Mouse (Mus musculus) hindbrain, embryonic 16.5 days (tissue): ENCODE measurements around the gene Gse1. TPM values are rescaled to one million over a fixed set of nuclear protein-coding genes. Genes with fewer than 3 reads are reported as not detected.

ENCODE experiments used
- ATAC-seq: fragments of 200-750 bp; cut with Nextera tagmentation; 2 replicates; pipeline ENCODE4 v1.8.0; 2017; ENCODE audit warnings: moderate TSS enrichment, moderate library complexity
- H3K27ac ChIP-seq: fragments of 300-500 bp; sonication (generic); 2 replicates; pipeline ENCODE4 v1.5.1; 2014; ENCODE audit warnings: low read depth, mild to moderate bottlenecking, control low read depth, low read length, moderate library complexity
- H3K27me3 ChIP-seq: fragments of 300-500 bp; sonication (generic); replicated peaks from 2 replicates; pipeline ENCODE4 v1.6.1; 2014; ENCODE audit warnings: low read length; ENCODE audit not compliant: control insufficient read depth, insufficient read depth
- H3K36me3 ChIP-seq: fragments of 300-500 bp; sonication (generic); 2 replicates; pipeline ENCODE4 v1.6.1; 2014; ENCODE audit warnings: mild to moderate bottlenecking, low read length, moderate library complexity, mixed read lengths; ENCODE audit not compliant: control insufficient read depth, insufficient read depth
- H3K4me1 ChIP-seq: fragments of 300-500 bp; sonication (generic); 2 replicates; pipeline ENCODE4 v1.6.1; 2014; ENCODE audit warnings: low read depth, low read length; ENCODE audit not compliant: control insufficient read depth, insufficient read depth
- H3K4me2 ChIP-seq: fragments of 300-500 bp; sonication (generic); 2 replicates; pipeline ENCODE4 v1.6.1; 2014; ENCODE audit warnings: mild to moderate bottlenecking, low read length, control low read depth, moderate library complexity
- H3K4me3 ChIP-seq: fragments of 300-500 bp; sonication (generic); 2 replicates; pipeline ENCODE4 v1.5.1; 2014; ENCODE audit warnings: mild to moderate bottlenecking, low read length, control low read depth, moderate library complexity
- H3K9ac ChIP-seq: fragments of 300-500 bp; sonication (generic); 2 replicates; pipeline ENCODE4 v1.6.1; 2014; ENCODE audit warnings: low read depth, mild to moderate bottlenecking, control low read depth, low read length, moderate library complexity
- H3K9me3 ChIP-seq: fragments of 300-500 bp; sonication (generic); 2 replicates; pipeline ENCODE4 v1.6.1; 2014; ENCODE audit warnings: mild to moderate bottlenecking, low read length, moderate library complexity; ENCODE audit not compliant: control insufficient read depth
- WGBS: fragments of 180-500 bp; shearing (Covaris S2); extraction: QIAGEN DNeasy Blood & Tissue Kit; methylation state at CpG from one replicate; pipeline ENCODE4 v1.1.7; 2014; 5-methylcytosine and 5-hydroxymethylcytosine counted together
- polyA plus RNA-seq: library from polyadenylated mRNA; unstranded; fragments of >200 nt; fragmentation: Nextera tagmentation; extraction: Ambion mirVana; gene quantifications from 2 replicates; pipeline ENCODE4 v1.2.1, GENCODE M21; 2015

The Gse1 gene
- polyA plus RNA-seq, 1 experiment from 2014 or later, result 10.7 TPM

GRCm38 (mm10) chr8:120378306-120378705 lies 150.1 kb downstream of the Gse1 start:
- ATAC-seq, result no peak
- WGBS, result 37% methylated on average over 15 of the region's 16 CpGs
- no peaks in the 10 kb centered on the region for H3K36me3 ChIP-seq
- H3K27me3 ChIP-seq, result no peaks in the 10 kb centered on the region; the same call in 1 of the 2 replicates
- no peaks in the 10 kb centered on the region for H3K9me3 ChIP-seq
- H3K27ac ChIP-seq, result no peak overlapping the region
- H3K4me2 ChIP-seq, result no peak overlapping the region
- no peak overlapping the region for H3K4me3 ChIP-seq
- peaks cover 57% of the 10 kb centered on the region for H3K4me1 ChIP-seq
- H3K9ac ChIP-seq, result no peak overlapping the region

GRCm38 (mm10) chr8:120379015-120379414 lies 150.8 kb downstream of the Gse1 start:
- no peak overlapping the region for H3K4me2 ChIP-seq
- H3K27me3 ChIP-seq, result no peaks in the 10 kb centered on the region; the same call in 1 of the 2 replicates
- H3K4me1 ChIP-seq, result peaks cover 61% of the 10 kb centered on the region
- no peaks in the 10 kb centered on the region for H3K36me3 ChIP-seq
- no peak overlapping the region for H3K9ac ChIP-seq
- ATAC-seq, result no peak
- H3K9me3 ChIP-seq, result no peaks in the 10 kb centered on the region
- H3K4me3 ChIP-seq, result no peak overlapping the region
- 42% methylated on average over 3 of the region's 3 CpGs for WGBS
- H3K27ac ChIP-seq, result no peak overlapping the region

- no peak overlapping the region for H3K4me3 ChIP-seq
- peaks cover 50% of the 10 kb centered on the region for H3K4me1 ChIP-seq
- whole genome bisulfite sequencing, result 29% methylated on average over 4 of the region's 4 CpGs
- H3K9me3 ChIP-seq, result no peaks in the 10 kb centered on the region
- ATAC-seq, result no peak
- no peaks in the 10 kb centered on the region; the same call in 1 of the 2 replicates for H3K27me3 ChIP-seq
- H3K4me2 ChIP-seq, result no peak overlapping the region
- no peaks in the 10 kb centered on the region for H3K36me3 ChIP-seq
- H3K9ac ChIP-seq, result peak overlapping the region; percentile 31; the same call in 1 of the 2 replicates
- H3K27ac ChIP-seq, result peak overlapping the region; percentile 59
Measured at GRCm38 (mm10) chr8:120381865-120382264, 153.6 kb downstream of the Gse1 start.

GRCm38 (mm10) chr8:120382436-120383203 lies 154.4 kb downstream of the Gse1 start:
- peak overlapping the region; percentile 59 for H3K27ac ChIP-seq
- ATAC-seq, result peak; percentile 95
- WGBS, result 28% methylated on average over 14 of the region's 19 CpGs
- no peaks in the 10 kb centered on the region for H3K9me3 ChIP-seq
- H3K4me1 ChIP-seq, result peaks cover 45% of the 10 kb centered on the region
- no peak overlapping the region for H3K4me3 ChIP-seq
- peak overlapping the region; percentile 22; the same call in 1 of the 2 replicates for H3K9ac ChIP-seq
- H3K27me3 ChIP-seq, result no peaks in the 10 kb centered on the region; the same call in 1 of the 2 replicates
- H3K36me3 ChIP-seq, result no peaks in the 10 kb centered on the region
- no peak overlapping the region for H3K4me2 ChIP-seq

GRCm38 (mm10) chr8:120383204-120383560 lies 154.9 kb downstream of the Gse1 start:
- no peak overlapping the region for H3K4me3 ChIP-seq
- 68% methylated on average over 6 of the region's 6 CpGs for WGBS
- H3K4me2 ChIP-seq, result no peak overlapping the region
- H3K27me3 ChIP-seq, result no peaks in the 10 kb centered on the region; the same call in 1 of the 2 replicates
- no peaks in the 10 kb centered on the region for H3K36me3 ChIP-seq
- H3K27ac ChIP-seq, result peak overlapping the region; percentile 59
- H3K9ac ChIP-seq, result peak overlapping the region; percentile 15; the same call in 1 of the 2 replicates
- H3K4me1 ChIP-seq, result peaks cover 43% of the 10 kb centered on the region
- H3K9me3 ChIP-seq, result no peaks in the 10 kb centered on the region
- no peak; the same call in 1 of the 2 replicates for ATAC-seq

GRCm38 (mm10) chr8:120383713-120384112 lies 155.5 kb downstream of the Gse1 start:
- Histone ChIP-seq H3K4me3 (no peak overlapping the region), H3K9me3 (no peaks in the 10 kb centered on the region), H3K4me1 (peaks cover 42% of the 10 kb centered on the region), H3K9ac (no peak overlapping the region), H3K4me2 (no peak overlapping the region), H3K27ac (peak overlapping the region; percentile 59), H3K36me3 (no peaks in the 10 kb centered on the region), H3K27me3 (no peaks in the 10 kb centered on the region; the same call in 1 of the 2 replicates)
- 46% methylated on average over 6 of the region's 6 CpGs for WGBS
- ATAC-seq, result no peak

- H3K27ac ChIP-seq, result no peak overlapping the region
- H3K9me3 ChIP-seq, result no peaks in the 10 kb centered on the region
- peaks cover 42% of the 10 kb centered on the region for H3K4me1 ChIP-seq
- H3K4me2 ChIP-seq, result no peak overlapping the region
- H3K9ac ChIP-seq, result no peak overlapping the region
- no peaks in the 10 kb centered on the region; the same call in 1 of the 2 replicates for H3K27me3 ChIP-seq
- no peaks in the 10 kb centered on the region for H3K36me3 ChIP-seq
- no peak overlapping the region for H3K4me3 ChIP-seq
- no peak for ATAC-seq
Measured at GRCm38 (mm10) chr8:120384745-120385144, 156.5 kb downstream of the Gse1 start.

- peaks cover 28% of the 10 kb centered on the region for H3K4me1 ChIP-seq
- H3K27me3 ChIP-seq, result no peaks in the 10 kb centered on the region; the same call in 1 of the 2 replicates
- H3K9ac ChIP-seq, result no peak overlapping the region
- no peak for ATAC-seq
- H3K36me3 ChIP-seq, result no peaks in the 10 kb centered on the region
- H3K4me3 ChIP-seq, result no peak overlapping the region
- WGBS, result 63% methylated on average over 6 of the region's 6 CpGs
- H3K4me2 ChIP-seq, result no peak overlapping the region
- no peaks in the 10 kb centered on the region for H3K9me3 ChIP-seq
- H3K27ac ChIP-seq, result no peak overlapping the region
Measured at GRCm38 (mm10) chr8:120388246-120388645, 160.0 kb downstream of the Gse1 start.

GRCm38 (mm10) chr8:120390598-120390997 lies 162.3 kb downstream of the Gse1 start:
- H3K9me3 ChIP-seq, result no peaks in the 10 kb centered on the region
- no peak overlapping the region for H3K4me2 ChIP-seq
- H3K27ac ChIP-seq, result no peak overlapping the region
- no peak for ATAC-seq
- peaks cover 29% of the 10 kb centered on the region for H3K4me1 ChIP-seq
- H3K9ac ChIP-seq, result no peak overlapping the region
- WGBS, result 93% methylated on average over 7 of the region's 7 CpGs
- H3K36me3 ChIP-seq, result no peaks in the 10 kb centered on the region
- no peaks in the 10 kb centered on the region for H3K27me3 ChIP-seq
- H3K4me3 ChIP-seq, result no peak overlapping the region
